Mouse (Mus musculus) midbrain, embryonic 14.5 days (tissue): ENCODE measurements at regions not wholly inside any gene's neighbourhood (a gene's known extent, or its start where the extent isn't known, plus 50 kb on each side); places are given as distances from the start of the nearest gene placed in this dataset.
A peak's percentile ranks its signal among the peaks of the same experiment; 100 is the strongest.

Experiments used
- ATAC-seq: fragments of 200-750 bp; cut with Nextera tagmentation; 2 replicates; pipeline ENCODE4 v1.8.0; 2017; ENCODE audit warnings: moderate number of reproducible peaks, moderate library complexity; ENCODE audit not compliant: low FRiP score, low TSS enrichment
- DNase-seq: peaks from one replicate; pipeline ENCODE4 v3.0.0-alpha.2; 2015
- H3K27ac ChIP-seq: fragments of 300-500 bp; sonication (generic); replicated peaks from 2 replicates; pipeline ENCODE4 v1.5.1; 2014; ENCODE audit warnings: mild to moderate bottlenecking, low read depth, low read length, moderate library complexity
- H3K27me3 ChIP-seq: fragments of 300-500 bp; sonication (generic); 2 replicates; pipeline ENCODE4 v1.6.1; 2014; ENCODE audit warnings: low read length, control low read depth, mixed read lengths; ENCODE audit not compliant: control insufficient read depth, insufficient read depth
- H3K36me3 ChIP-seq: fragments of 300-500 bp; sonication (generic); 2 replicates; pipeline ENCODE4 v1.6.1; 2014; ENCODE audit warnings: low read length, control low read depth; ENCODE audit not compliant: control insufficient read depth, insufficient read depth
- H3K4me1 ChIP-seq: fragments of 300-500 bp; sonication (generic); 2 replicates; pipeline ENCODE4 v1.6.1; 2014; ENCODE audit warnings: mild to moderate bottlenecking, antibody characterized with exemption, low read length, control low read depth; ENCODE audit not compliant: control insufficient read depth, insufficient read depth
- H3K4me2 ChIP-seq: fragments of 300-500 bp; sonication (generic); 2 replicates; pipeline ENCODE4 v1.6.1; 2014; ENCODE audit warnings: mild to moderate bottlenecking, low read length, moderate library complexity
- H3K4me3 ChIP-seq: fragments of 300-500 bp; sonication (generic); replicated peaks from 2 replicates; pipeline ENCODE4 v1.5.1; 2014; ENCODE audit warnings: low read depth, low read length
- H3K9ac ChIP-seq: fragments of 300-500 bp; sonication (generic); replicated peaks from 2 replicates; pipeline ENCODE4 v1.6.1; 2014; ENCODE audit warnings: mild to moderate bottlenecking, low read length, moderate library complexity
- H3K9me3 ChIP-seq: fragments of 300-500 bp; sonication (generic); 2 replicates; pipeline ENCODE4 v1.6.1; 2016; ENCODE audit warnings: low read length, control low read depth, mixed read lengths; ENCODE audit not compliant: control insufficient read depth
- WGBS: fragments of 180-500 bp; shearing (Covaris S2); extraction: QIAGEN DNeasy Blood & Tissue Kit; methylation state at CpG from one replicate; pipeline ENCODE4 v1.1.7; 2014; 5-methylcytosine and 5-hydroxymethylcytosine counted together

DNA sequence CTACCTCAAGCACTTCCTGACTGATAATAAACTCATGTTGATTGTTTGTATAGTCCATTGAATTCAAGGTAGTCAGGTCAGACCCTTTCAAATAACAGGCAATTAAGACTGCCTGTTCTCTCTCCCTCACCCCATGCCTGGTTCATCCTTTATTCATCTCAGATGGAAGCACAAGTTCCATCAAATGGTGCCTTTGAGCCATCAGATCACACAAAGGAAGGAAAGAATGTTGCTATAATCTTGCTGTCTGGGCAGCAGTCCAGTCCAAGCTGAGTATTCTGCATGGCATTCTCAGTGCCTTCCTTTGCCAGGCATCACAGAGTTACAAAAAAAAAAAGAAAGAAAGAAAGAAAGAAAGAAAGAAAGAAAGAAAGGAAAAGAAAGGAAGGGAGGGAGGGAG lies 163.7 kb upstream of the Spaca1 start:
- H3K4me2 ChIP-seq = no peak overlapping the region
- H3K27ac ChIP-seq = no peak overlapping the region
- no peaks in the 10 kb centered on the region for H3K27me3 ChIP-seq
- ATAC-seq (no peak), DNase-seq (no peak)
- no peaks in the 10 kb centered on the region for H3K4me1 ChIP-seq
- no peaks in the 10 kb centered on the region for H3K9me3 ChIP-seq
- no peak overlapping the region for H3K9ac ChIP-seq
- H3K36me3 ChIP-seq = no peaks in the 10 kb centered on the region
- H3K4me3 ChIP-seq = no peak overlapping the region

DNA sequence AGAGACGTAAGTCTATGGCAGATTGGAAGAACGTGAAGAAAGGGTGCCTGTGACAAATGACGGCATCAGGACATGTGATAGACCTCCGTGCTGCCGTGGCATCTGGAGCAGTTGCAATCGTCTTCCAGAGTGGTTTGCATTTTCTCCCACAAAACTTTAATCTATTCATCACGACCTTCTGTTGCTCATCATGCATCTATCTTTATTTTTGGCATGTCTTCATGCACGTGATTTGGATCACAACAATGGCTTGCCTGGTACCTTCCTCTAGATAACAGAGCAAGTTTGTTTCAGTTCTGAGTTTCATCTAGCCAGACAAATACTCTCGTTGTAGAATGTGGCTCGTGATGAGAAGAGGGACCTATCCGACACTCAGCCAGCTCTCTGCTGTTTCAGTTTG lies 164.4 kb upstream of the Spaca1 start:
- no peaks in the 10 kb centered on the region for H3K27me3 ChIP-seq
- 87% methylated on average over 11 of the region's 11 CpGs for WGBS

DNA sequence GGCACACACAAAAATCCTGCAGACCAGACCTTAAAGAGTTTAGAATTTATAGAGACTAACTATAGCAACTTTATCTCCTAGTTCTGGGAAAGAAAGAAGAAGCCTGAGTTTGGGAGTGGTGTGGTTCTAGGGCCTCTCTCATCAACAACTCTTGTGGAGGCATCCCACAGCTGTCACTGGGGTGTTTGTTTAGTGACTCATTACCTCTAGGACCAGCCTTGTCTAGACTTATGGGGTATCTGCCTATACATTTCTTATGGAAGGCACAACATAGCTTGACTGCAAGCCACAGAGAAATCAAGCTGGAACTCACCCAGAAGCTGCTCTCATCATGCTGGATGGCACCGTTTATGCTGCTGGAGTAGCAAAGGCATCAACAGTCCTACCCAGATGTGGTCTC lies 171.9 kb upstream of the Spaca1 start:
- DNase-seq = no peak
- H3K27ac ChIP-seq = no peak overlapping the region
- H3K9ac ChIP-seq = no peak overlapping the region
- H3K9me3 ChIP-seq = no peaks in the 10 kb centered on the region
- H3K36me3 ChIP-seq = no peaks in the 10 kb centered on the region
- 95% methylated on average over 1 of the region's 1 CpGs for WGBS
- H3K4me3 ChIP-seq = no peak overlapping the region
- H3K4me1 ChIP-seq = no peaks in the 10 kb centered on the region
- no peak for ATAC-seq
- no peak overlapping the region for H3K4me2 ChIP-seq
- H3K27me3 ChIP-seq = no peaks in the 10 kb centered on the region

More for the DNA sequence above, 164.4 kb upstream of the Spaca1 start:
- Histone ChIP-seq H3K9me3 (no peaks in the 10 kb centered on the region), H3K4me3 (no peak overlapping the region), H3K36me3 (no peaks in the 10 kb centered on the region), H3K27ac (no peak overlapping the region), H3K4me2 (no peak overlapping the region), H3K4me1 (no peaks in the 10 kb centered on the region), H3K9ac (no peak overlapping the region)
- no peak for DNase-seq
- ATAC-seq = no peak

DNA sequence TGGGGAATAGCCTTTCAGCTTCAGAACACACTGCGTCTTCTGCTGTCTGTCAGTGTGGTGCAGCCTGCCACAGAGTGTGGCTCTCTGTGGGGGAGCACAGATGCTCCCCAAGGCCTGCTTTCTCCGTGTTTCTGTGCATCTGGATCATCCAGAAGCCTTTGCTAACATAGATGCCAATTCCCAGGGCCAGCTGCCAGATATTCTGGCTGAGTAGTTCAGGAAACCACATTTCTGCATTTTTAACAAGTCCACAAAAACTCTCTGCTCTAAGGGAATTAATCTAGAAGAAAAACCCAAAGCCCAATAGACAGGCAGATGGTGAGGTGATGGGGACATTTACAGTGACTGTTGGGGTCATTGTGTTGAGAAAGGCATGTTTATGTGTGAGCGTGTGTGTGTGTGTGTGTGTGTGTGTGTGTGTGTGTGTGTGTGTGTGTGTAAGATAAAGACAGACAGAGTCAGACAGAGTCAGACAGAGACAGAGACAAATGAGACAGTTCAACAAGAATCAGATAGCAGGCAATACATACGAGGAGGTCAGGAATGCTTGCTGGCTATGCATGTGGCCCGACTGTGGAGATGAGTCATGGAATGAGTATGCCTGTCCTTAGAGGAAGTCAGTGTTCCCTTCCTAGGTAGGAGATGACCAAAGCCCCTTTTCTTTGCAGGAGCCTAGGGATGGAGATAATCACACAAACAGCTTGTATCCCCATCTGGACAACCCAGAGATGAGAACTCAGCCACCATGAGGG lies 176.3 kb upstream of the Spaca1 start:
- Histone ChIP-seq H3K36me3 (no peaks in the 10 kb centered on the region), H3K27ac (no peak overlapping the region), H3K4me3 (no peak overlapping the region), H3K9me3 (no peaks in the 10 kb centered on the region), H3K27me3 (no peaks in the 10 kb centered on the region), H3K4me1 (no peaks in the 10 kb centered on the region), H3K4me2 (no peak overlapping the region), H3K9ac (no peak overlapping the region)
- ATAC-seq = no peak
- WGBS = 65% methylated on average over 5 of the region's 5 CpGs
- DNase-seq = peak; percentile 37

DNA sequence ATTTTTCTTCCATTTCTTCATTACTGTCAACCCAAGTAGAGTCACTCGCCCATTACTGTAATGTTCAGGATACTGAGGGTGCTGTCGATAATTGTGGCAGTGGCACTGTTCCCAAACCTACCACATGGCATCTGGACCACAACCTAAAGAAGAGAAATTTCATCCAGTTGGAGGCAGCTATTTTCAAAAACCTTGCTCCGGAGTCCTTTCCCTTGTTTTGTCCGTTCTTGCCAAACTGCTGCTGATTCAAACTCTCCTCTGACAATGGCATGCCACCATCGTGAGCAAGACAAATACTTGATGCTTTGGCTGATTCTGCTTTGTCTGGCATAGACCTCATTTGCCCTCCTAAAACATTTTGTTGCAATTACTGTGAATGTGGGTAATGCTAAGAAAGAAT lies 176.9 kb upstream of the Spaca1 start:
- no peak for DNase-seq
- 90% methylated on average over 5 of the region's 5 CpGs for WGBS
- no peak overlapping the region for H3K4me2 ChIP-seq
- no peak for ATAC-seq
- no peak overlapping the region for H3K9ac ChIP-seq
- H3K4me1 ChIP-seq = no peaks in the 10 kb centered on the region
- no peak overlapping the region for H3K4me3 ChIP-seq
- no peak overlapping the region for H3K27ac ChIP-seq
- no peaks in the 10 kb centered on the region for H3K9me3 ChIP-seq
- H3K36me3 ChIP-seq = no peaks in the 10 kb centered on the region
- no peaks in the 10 kb centered on the region for H3K27me3 ChIP-seq

DNA sequence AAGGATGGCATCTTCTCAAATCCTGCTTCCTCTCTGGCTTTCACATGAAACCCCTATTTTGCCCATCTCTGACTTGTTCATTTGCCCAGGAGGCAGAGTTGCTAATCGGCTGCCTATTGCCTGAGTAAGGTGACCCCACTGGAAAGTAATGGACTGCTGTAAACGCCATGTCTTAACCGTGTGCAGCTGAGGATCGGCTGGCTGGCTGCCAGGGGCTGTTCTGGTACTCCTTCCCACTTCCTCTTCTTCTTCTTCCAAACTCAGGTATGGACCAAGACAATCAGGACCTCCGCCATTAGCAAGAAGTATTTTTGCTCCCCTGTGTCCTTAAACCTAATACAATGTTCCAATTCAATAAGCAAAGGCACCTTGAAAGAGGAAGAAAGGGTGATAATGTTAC lies 177.6 kb upstream of the Spaca1 start:
- no peak overlapping the region for H3K4me3 ChIP-seq
- H3K36me3 ChIP-seq = no peaks in the 10 kb centered on the region

DNA sequence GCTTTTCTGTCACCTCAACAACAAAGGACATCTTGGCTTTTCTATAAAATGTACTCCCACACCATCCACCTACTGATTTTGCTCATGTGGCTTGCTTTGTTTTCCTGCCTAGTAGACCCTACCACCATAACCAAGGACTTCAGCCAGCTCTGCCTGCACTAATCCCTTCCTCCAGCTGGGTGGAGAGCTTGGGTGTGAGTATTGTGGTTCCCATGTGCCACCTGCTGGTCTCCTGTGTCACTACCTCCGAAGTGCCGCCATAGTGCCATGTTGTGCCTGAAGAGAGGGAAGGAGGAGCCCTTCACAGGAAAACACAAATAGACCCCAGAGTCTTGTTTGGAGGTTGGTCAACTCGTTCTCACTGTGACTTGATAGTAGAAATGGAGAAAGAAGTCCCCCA lies 181.3 kb upstream of the Spaca1 start:
- DNase-seq (peak; percentile 83), ATAC-seq (peak; percentile 87; the same call in 1 of the 2 replicates)
- Histone ChIP-seq H3K36me3 (no peaks in the 10 kb centered on the region), H3K4me1 (no peaks in the 10 kb centered on the region), H3K4me2 (no peak overlapping the region), H3K27me3 (no peaks in the 10 kb centered on the region), H3K27ac (no peak overlapping the region), H3K4me3 (no peak overlapping the region), H3K9me3 (no peaks in the 10 kb centered on the region), H3K9ac (no peak overlapping the region)
- WGBS = 8% methylated on average over 3 of the region's 3 CpGs

More for the DNA sequence above, 177.6 kb upstream of the Spaca1 start:
- no peak overlapping the region for H3K9ac ChIP-seq
- DNase-seq (no peak), ATAC-seq (no peak)
- no peak overlapping the region for H3K4me2 ChIP-seq
- no peak overlapping the region for H3K27ac ChIP-seq
- H3K9me3 ChIP-seq = no peaks in the 10 kb centered on the region
- 81% methylated on average over 5 of the region's 5 CpGs for WGBS
- H3K27me3 ChIP-seq = no peaks in the 10 kb centered on the region
- H3K4me1 ChIP-seq = no peaks in the 10 kb centered on the region

DNA sequence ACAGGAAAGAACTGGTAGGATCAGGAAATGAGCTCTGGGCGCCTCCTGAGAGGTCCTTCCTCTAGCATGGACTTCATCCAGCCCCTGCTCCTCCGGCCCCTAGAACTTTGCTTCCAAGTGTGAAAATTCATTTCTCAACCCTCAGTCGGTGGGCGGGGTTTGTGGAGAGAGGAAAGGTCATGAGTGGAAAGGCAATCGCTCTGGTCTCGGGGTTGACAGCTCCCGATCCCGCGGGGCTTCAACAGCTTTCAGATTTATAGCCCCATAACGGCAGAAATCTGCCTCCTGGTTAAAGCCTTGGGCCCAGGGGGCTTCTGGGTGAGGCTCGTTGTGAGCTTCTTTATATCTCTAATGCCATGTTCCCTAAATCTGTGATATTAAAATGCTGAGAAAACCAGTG lies 184.2 kb upstream of the Spaca1 start:
- 67% methylated on average over 11 of the region's 11 CpGs for WGBS
- Histone ChIP-seq H3K36me3 (no peaks in the 10 kb centered on the region), H3K4me2 (no peak overlapping the region), H3K9me3 (no peaks in the 10 kb centered on the region), H3K4me1 (no peaks in the 10 kb centered on the region), H3K27me3 (no peaks in the 10 kb centered on the region), H3K9ac (no peak overlapping the region), H3K4me3 (no peak overlapping the region), H3K27ac (no peak overlapping the region)
- ATAC-seq = no peak
- DNase-seq = no peak

DNA sequence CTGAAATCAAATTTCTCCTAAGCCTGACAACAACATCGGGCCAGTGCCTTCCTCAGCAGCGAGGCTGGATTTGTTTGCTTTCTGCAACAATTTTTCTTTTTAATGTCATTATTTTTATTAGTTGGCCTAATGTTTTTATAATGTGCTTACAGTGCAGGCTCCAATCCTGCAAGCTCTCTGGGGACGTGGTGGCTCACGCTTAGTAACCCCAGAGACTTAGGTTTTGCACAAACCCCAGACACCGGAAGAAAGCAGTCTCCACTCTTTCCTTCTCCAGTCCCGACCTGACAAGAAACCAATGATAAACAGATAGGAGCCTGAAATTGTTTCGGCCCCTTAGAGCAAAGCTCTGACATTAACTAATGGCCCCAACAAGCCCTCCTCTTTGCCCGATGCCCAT lies 184.7 kb upstream of the Spaca1 start:
- H3K4me2 ChIP-seq = no peak overlapping the region
- no peak overlapping the region for H3K4me3 ChIP-seq
- no peaks in the 10 kb centered on the region for H3K36me3 ChIP-seq
- no peaks in the 10 kb centered on the region for H3K27me3 ChIP-seq
- 77% methylated on average over 8 of the region's 8 CpGs for WGBS
- H3K9me3 ChIP-seq = no peaks in the 10 kb centered on the region
- no peak overlapping the region for H3K9ac ChIP-seq
- ATAC-seq = no peak
- DNase-seq = no peak
- H3K27ac ChIP-seq = no peak overlapping the region
- no peaks in the 10 kb centered on the region for H3K4me1 ChIP-seq
